Mouse (Mus musculus) layer of hippocampus, adult 2 months (tissue): ENCODE measurements around the gene Gcdh. TPM values are rescaled to one million over a fixed set of nuclear protein-coding genes. Genes with fewer than 3 reads are reported as not detected.

Source experiments
- DNase-seq, 2 experiments: peaks; one replicate each; pipeline ENCODE4 v3.0.0; 2022; ENCODE audit warnings: low spot score in 2 of 2
- H3K27ac ChIP-seq: fragments of 200-600 bp; 2 replicates; pipeline ENCODE4 v1.8.1; 2022
- H3K4me3 ChIP-seq: fragments of 200-600 bp; 2 replicates; pipeline ENCODE4 v1.8.1; 2022; ENCODE audit warnings: mild to moderate bottlenecking
- CTCF ChIP-seq: fragments of 200-600 bp; conservative IDR thresholded peaks from 2 replicates; pipeline ENCODE4 v1.8.1; 2022; ENCODE audit warnings: antibody characterized with exemption, mild to moderate bottlenecking, moderate library complexity
- total RNA-seq, 2 experiments: library from RNA; stranded (reverse); gene quantifications; 2 replicates each; pipeline ENCODE4 v1.2.3; 2021

Gene Gcdh
- total RNA-seq, 2 experiments from 2014 or later: 37.5 to 41.2 TPM

DNA sequence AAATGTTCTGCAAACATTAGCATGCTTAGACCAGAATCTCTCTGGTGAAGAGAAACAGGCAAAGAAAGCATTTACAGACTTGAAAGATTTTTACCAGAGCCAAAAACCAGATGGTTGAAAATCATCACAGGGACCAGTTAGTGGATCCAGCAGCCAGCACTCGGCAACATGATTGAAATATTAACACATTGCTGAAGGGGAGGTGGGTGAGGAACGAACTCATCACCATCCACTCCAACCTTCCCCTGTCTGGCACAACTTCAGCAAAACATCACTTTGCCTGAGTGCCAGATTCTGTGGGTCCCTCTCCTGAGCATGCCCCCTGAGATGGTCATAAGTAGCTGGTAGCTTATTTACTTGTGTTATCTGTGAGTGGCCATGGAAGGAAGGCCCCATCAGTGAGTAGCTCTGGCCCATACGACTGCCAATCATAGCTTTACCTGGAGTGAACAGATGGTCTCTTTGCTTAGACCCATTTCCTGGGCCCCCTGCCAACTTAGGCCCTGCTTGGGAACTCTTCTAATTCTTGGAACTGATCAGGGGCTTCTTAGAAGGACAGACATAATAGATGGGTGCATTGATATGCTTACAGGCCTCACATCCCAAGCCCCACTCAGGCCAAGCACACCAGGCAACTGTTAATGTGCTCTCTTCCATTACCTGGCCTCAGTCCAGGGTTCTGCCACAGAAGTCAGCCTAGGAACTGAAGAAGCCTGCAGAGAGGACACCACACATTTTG lies 16.3 kb downstream of the Gcdh start:
- Histone ChIP-seq H3K4me3 (no peak overlapping the region), H3K27ac (peak overlapping the region; percentile 44; the same call in 1 of the 2 replicates)
- DNase-seq: no peak
- TF ChIP-seq CTCF: no peak

DNA sequence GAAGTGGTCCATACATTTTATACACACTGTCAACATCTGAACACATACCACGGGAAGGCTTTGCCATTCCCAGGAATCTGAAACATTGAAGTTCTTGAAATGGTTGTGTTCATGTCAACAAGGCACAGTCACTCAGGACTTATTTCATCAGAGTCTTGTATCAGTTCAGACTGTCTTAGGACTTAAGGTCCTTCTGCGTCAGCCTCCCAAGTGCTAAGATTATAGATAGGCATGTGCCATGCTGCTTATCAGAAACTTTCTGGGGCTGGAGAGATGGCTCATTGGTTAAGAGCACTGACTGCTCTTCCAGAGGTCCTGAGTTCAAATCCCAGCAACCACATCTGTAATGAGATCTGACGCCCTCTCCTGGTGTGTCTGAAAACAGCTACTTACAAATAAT lies 19.4 kb downstream of the Gcdh start:
- no peak overlapping the region for H3K27ac ChIP-seq
- DNase-seq: no peak
- no peak for TF ChIP-seq CTCF
- H3K4me3 ChIP-seq: no peak overlapping the region

DNA sequence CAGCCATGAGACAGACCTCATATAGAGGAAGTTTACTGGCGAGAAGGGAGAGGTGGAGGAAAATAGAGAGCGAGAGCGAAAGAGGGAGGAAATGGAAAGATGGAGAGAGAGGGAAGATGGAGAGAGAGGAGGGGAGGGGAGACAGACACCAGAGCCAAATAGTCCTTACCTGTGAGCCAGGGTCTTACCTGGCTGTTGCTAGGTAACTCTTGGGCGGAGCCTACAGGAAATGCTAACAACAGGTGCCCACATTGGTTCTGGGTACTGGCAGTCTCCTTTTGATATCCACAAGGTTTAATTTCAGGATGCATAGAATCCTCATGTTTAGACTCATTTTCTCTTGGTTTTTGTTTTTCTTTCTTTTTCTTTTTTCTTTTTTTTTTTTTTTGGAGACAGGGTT lies 20.7 kb downstream of the Gcdh start:
- no peak for TF ChIP-seq CTCF
- Histone ChIP-seq H3K27ac (no peak overlapping the region), H3K4me3 (peak overlapping the region; percentile 60; the same call in 1 of the 2 replicates)
- DNase-seq: no peak

DNA sequence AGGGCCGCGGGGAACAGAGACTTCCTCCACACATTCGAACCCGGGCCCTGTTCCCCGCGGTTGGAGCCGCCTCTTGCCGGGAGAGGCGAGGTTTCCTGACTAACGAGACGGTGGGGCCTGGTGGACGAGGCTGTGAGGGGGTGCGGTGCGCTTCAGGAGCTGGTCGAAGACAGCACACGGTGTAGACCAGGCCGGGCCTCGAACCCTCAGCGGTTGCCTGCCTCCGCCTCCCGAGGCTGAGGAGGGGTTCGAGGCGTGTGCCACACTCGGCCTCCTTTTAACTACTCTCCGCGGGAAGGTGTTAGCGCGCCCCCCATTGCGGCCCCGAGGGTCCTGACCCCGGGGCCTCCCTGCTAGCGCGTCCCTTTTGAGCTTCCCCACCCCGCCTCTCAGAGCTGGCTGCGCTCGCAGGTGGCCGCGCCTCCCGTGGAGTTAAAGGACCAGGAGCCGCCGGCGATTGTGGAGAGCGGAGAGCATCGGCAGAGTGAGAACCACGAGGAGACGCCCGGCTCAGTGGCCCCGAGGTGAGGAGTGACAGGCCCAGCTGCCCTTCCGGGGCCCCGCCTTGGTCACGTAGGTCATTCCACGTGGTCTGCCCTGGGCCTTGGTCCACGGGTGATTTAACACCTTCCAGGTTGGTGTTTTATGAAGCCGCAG lies 21.3 kb downstream of the Gcdh start:
- no peak overlapping the region for H3K27ac ChIP-seq
- DNase-seq: no peak
- TF ChIP-seq CTCF: no peak
- peak overlapping the region; percentile 60 for H3K4me3 ChIP-seq

DNA sequence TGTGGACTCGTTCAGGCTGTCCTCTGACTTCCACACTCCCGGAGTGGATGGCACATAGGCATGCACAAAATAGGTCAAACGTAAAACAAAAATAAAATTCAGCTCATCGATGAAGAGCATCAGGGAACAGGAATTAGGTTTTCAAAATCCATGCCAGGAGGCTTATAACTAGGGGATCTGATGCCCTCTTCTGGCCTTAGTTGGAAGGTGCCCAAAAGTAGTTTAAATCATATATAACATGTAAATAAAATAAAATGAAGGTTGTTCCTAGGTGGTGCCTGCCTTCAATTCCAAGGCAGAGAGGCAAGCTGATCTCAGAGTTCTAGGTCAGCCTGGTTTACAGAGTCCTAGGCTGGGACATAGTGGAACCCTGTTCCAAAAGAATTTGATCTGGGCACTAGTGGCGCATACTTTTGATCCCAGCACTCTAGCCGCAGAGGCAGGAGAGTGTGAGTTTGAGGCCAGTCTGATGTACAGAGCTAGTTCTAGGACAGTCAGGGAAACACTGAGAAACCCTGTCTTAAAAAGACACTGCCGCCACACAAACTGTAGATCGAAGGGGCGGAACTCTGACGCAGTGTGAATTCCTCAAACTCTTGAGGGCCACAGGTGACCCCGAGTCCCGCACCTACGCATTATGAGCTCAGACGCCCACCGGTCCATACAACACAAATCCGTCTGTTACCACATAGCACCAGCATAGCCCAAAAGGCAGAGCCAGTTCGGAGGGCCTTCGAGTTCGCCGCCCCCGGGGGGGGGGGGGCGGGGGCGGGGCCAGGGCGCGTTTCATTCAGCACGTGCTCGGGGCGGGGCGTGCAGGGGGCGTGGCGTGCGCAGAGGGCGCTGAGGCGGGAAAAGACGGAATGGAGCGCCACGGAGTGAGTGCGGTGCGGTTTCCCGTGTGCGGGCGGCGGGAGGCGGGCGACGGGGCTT lies 22.1 kb downstream of the Gcdh start, which contains the start of gene Syce2:
Gene Syce2, plus strand, starts transcription at position 736 of the 933 bp plus-strand sequence.
- Histone ChIP-seq H3K4me3 (peak within 1 kb of the TSS; percentile 60), H3K27ac (peak within 1 kb of the TSS; percentile 59; the same call in 1 of the 2 replicates)
- DNase-seq: peak in 1 of 2 experiments; percentile 69
- TF ChIP-seq CTCF: peak; percentile 61

DNA sequence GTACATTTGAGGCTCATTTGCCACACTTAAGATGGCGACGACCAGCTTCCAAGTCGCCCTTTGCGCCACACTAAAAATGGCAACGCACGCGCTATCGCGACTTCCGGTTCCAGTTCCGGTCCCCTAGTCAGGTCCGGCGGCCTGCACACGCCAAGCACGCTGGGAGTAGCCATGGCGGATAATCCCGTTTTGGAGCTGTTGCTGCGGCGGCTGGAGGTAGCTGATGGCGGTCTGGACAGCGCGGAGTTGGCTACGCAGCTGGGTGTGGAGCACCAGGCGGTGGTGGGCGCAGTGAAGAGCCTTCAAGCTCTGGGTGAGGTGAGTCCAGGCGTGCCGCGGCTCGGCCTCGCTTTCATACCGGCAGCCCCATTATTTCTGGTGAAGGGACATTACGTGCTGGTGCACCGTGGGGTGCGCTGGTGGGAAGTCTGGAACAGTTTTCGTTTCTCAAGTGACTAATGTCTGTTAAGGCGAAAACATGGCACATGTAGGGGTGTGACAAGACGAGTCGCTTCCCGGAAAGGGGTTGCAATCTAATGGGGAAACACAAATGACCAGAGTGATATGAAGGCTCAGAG lies 36.8 kb downstream of the Gcdh start, which contains the start of gene Farsa:
Gene Farsa, plus strand, starts transcription at position 126 of the 578 bp plus-strand sequence.
- peak; percentile 91 to 93 for DNase-seq
- Histone ChIP-seq H3K4me3 (peak within 1 kb of the TSS; percentile 75), H3K27ac (peak within 1 kb of the TSS; percentile 93)
- TF ChIP-seq CTCF: no peak

DNA sequence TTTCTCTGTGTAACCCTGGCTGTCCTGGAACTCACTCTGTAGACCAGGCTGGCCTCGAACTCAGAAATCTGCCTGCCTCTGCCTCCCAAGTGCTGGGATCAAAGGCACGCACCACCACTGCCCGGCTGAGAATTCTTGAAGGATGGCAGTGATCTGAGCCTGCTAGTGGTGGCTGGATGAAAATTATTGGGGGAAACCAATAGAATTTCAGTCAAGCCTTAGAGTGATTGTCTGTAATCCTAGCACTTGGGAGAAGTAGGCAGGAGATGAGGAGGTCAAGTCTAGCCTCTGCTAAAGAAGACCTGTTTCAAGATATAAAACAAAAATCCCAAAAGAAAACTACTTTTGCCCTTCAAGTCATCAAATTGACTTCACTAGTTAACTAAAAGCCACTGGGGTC lies 37.3 kb downstream of the Gcdh start:
- H3K27ac ChIP-seq: peak overlapping the region; percentile 93; the same call in 1 of the 2 replicates
- no peak for DNase-seq
- no peak overlapping the region for H3K4me3 ChIP-seq
- TF ChIP-seq CTCF: no peak

DNA sequence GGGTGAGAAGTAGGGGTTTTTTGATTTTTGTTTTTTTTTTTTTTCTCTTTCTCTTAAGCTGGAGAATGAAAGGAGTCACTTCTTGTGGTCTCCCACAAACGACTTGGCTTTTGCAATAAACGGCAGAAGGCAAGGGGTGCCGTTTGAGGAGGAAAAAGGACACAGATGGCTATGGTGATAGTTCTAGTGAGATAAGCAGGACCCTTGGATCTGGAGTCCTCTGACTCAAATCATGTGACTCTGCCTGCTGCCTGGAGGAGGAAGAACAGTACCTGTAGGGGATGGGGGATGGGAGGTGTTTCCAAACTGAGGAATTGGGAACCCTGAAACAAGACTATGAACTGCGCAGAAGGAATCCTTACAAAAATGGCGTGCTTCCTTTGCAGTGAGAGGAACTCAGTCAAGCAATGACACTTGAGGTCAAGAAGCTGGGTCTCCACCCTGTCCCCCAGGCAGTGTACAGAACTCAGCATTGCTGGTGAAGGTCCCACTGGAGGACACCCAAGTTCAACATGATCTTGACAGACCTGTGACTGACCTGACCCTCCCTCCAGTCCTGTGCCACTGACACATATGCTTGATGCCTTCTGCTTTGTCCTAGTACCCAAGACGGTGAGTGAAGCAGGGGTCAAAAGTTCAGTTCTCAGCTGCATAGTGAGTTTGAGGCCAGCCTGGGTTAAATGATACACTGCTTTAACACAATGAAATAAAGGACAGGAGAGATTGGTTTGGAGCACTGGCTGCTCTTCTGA lies 45.9 kb downstream of the Gcdh start:
- no peak for TF ChIP-seq CTCF
- no peak for DNase-seq
- Histone ChIP-seq H3K4me3 (peak overlapping the region; percentile 73), H3K27ac (peak overlapping the region; percentile 90)

DNA sequence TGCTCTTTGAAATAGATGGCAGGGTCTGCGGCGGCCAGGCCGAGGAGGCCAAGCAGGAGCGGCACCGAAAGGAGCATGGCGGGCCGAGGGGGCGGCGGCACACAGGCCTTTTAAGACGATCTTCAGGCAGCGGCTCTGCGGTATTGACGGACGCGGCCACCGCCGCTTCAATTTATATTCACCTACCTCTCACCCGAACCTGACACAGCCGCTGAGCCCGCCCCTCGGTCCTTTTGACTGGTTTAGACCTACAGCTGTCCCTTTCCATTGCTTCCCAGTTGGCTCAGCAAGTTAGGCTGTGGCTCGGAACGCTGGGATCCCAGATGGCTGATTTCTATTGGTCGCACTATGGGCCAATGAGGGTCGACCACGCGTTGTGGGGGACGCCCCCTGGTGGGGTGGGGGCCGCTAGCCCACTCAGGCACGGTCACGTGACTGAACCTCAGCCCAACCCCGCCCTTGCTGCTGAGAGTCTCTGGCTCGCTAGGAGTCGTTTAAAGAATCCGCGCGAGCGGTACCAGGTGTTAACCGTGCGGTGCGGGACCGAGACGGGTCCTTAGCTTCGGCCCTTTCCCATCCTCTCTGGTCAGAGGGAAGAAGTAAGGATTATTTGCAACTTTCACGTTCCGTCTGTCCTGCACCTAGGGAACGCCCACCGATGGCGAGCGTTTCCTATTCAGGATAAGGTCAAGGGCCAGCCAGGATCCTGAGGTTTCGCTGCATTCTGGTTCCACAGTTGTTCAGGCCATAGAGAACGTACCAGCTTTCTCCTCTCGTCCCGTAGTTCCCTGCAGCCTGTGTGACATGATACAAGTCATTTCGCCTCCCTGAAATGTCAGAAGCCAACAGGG lies 46.8 kb downstream of the Gcdh start, which contains the start of gene Calr:
Gene Calr, minus strand, starts transcription at position 213 of the 851 bp plus-strand sequence.
- Histone ChIP-seq H3K27ac (peak within 1 kb of the TSS; percentile 97), H3K4me3 (peak within 1 kb of the TSS; percentile 91)
- peak; percentile 100 for DNase-seq
- TF ChIP-seq CTCF: peak; percentile 54

DNA sequence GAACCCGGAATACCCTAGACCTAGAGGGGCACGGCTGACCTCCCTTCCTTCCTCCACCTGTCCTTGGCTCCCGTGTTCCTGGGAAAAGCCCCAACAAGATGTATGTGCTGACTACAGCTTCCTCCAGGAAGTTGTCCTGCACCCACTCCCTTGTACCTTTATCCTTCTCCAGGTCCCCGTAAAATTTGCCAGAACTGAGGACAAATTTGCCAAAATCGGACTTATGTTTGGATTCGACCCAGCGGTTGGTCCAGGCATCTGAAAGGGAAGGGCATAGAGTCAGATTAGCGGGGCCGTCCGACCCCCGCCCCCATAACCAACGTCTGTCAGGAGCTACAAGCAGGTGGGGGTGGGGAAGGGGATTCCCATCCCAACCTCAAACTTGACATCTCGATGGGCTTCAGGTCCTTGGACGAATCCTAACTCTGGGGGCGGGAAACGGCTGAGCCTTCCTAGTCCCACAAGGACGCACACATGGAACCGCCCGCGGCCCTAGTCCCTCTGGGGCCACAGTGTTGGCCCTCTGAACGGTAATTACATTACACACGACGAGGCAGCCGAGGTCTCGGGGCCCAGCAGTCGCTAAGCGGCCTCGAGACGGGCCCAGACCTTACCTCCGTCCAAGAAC lies 47.5 kb downstream of the Gcdh start:
- TF ChIP-seq CTCF: no peak
- Histone ChIP-seq H3K27ac (peak overlapping the region; percentile 97), H3K4me3 (peak overlapping the region; percentile 91)
- DNase-seq: no peak
